Mouse (Mus musculus): Measurements from ENCODE around the gene Tmem151b.
A peak's percentile ranks its signal among the peaks of the same experiment; 100 is the strongest.

The Tmem151b gene

GRCm38 (mm10) chr17:45549617-45550181 is at the start of gene Tmem151b:
Gene Tmem151b (minus strand): TSS chr17:45549677.
- no peak for DNase-seq (ENCODE audit: extremely low read depth, insufficient read length, low spot score)

GRCm38 (mm10) chr17:45598891-45599290 is 49.4 kb upstream of the Tmem151b start:
- DNase-seq (ENCODE audit: extremely low read depth, insufficient read length, low spot score) = no peak

GRCm38 (mm10) chr17:45598376-45598775 is 48.9 kb upstream of the Tmem151b start:
- DNase-seq (ENCODE audit: extremely low read depth, insufficient read length, low spot score) = no peak

GRCm38 (mm10) chr17:45597787-45598186 is 48.3 kb upstream of the Tmem151b start:
- DNase-seq (ENCODE audit: extremely low read depth, insufficient read length, low spot score) = peak; percentile 80

- peak; percentile 93 for DNase-seq (ENCODE audit: extremely low read depth, insufficient read length, low spot score)
Measured at GRCm38 (mm10) chr17:45596631-45597396, 47.3 kb upstream of the Tmem151b start.

GRCm38 (mm10) chr17:45595736-45596390 is 46.4 kb upstream of the Tmem151b start:
- DNase-seq (ENCODE audit: extremely low read depth, insufficient read length, low spot score) = no peak

GRCm38 (mm10) chr17:45594881-45595735 is 45.6 kb upstream of the Tmem151b start:
- peak; percentile 82 for DNase-seq (ENCODE audit: extremely low read depth, insufficient read length, low spot score)

- no peak for DNase-seq (ENCODE audit: extremely low read depth, insufficient read length, low spot score)
Measured at GRCm38 (mm10) chr17:45594195-45594594, 44.7 kb upstream of the Tmem151b start.

GRCm38 (mm10) chr17:45593479-45593878 is 44.0 kb upstream of the Tmem151b start:
- no peak for DNase-seq (ENCODE audit: extremely low read depth, insufficient read length, low spot score)

- DNase-seq (ENCODE audit: extremely low read depth, insufficient read length, low spot score) = no peak
Measured at GRCm38 (mm10) chr17:45592606-45593431, 43.3 kb upstream of the Tmem151b start.

GRCm38 (mm10) chr17:45591701-45592605 is 42.5 kb upstream of the Tmem151b start:
- DNase-seq (ENCODE audit: extremely low read depth, insufficient read length, low spot score) = no peak

GRCm38 (mm10) chr17:45590410-45590809 is 40.9 kb upstream of the Tmem151b start:
- DNase-seq (ENCODE audit: extremely low read depth, insufficient read length, low spot score) = no peak

- no peak for DNase-seq (ENCODE audit: extremely low read depth, insufficient read length, low spot score)
Measured at GRCm38 (mm10) chr17:45589844-45590243, 40.4 kb upstream of the Tmem151b start.

- DNase-seq (ENCODE audit: extremely low read depth, insufficient read length, low spot score) = no peak
Measured at GRCm38 (mm10) chr17:45589236-45589635, 39.8 kb upstream of the Tmem151b start.

GRCm38 (mm10) chr17:45588370-45588769 is 38.9 kb upstream of the Tmem151b start:
- no peak for DNase-seq (ENCODE audit: extremely low read depth, insufficient read length, low spot score)

GRCm38 (mm10) chr17:45586449-45586837 is 37.0 kb upstream of the Tmem151b start:
- no peak for DNase-seq (ENCODE audit: extremely low read depth, insufficient read length, low spot score)

GRCm38 (mm10) chr17:45585725-45586448 is 36.4 kb upstream of the Tmem151b start:
- no peak for DNase-seq (ENCODE audit: extremely low read depth, insufficient read length, low spot score)

GRCm38 (mm10) chr17:45584939-45585678 is 35.6 kb upstream of the Tmem151b start:
- no peak for DNase-seq (ENCODE audit: extremely low read depth, insufficient read length, low spot score)
